In the genomic region with DNA sequence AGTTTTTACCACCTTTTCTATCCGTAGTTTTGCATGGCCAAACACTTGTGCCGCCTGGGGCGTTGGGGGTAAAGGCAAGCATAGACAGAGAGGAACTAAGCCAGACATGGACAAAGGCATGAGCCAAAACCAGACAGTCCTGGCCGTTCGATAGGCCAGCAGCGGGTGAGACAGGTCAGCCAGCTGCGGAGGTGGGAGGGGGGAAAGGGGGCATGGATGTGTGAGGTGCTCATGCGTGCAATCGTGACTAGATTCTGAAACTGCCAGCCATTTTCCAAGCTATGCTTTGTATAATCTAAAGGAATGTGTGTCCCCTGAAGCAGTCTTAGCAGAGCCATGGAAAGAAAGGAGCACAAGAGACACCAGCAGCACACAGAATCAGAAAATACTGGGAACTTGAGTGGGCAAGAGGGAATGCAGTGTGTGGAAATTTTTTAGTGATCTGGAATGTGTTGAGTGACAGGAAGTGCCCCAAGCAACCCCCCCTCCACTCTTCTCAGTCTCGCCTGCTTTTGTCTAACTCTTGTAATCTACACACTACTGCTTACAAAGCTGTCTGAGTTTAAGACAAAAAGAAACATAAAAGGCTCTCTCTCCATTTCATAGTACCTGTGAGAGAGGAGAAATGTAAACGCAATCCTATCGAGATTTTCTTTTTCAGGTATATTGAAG, we compare ENCODE assay signal across 8 mouse cellular contexts.
A peak's percentile ranks its signal among the peaks of the same experiment; 100 is the strongest.
DNase-seq lines count a peak whose midpoint lies in the region; ATAC-seq lines count a peak whose summit lies in the region.

No protein-coding gene starts in this region.

- DNase-seq in spleen, adult 18-20 months = peak; percentile 10 to 25
- no peak for DNase-seq in spleen, adult 12 weeks (ENCODE audit: low spot score)
- DNase-seq in embryonic facial prominence, embryonic 11.5 days (ENCODE audit: low spot score) = peak; percentile 89
- DNase-seq in heart, adult 18-20 months = peak; percentile 75 to 78
- DNase-seq in kidney, adult 11 months = peak; percentile 67
- peak; percentile 26 to 69 for DNase-seq in spleen, postnatal 4 days (ENCODE audit: low spot score in 2 of 2)

- H3K4me2 ChIP-seq in embryonic facial prominence, embryonic 11.5 days (ENCODE audit: low read depth, low read length) = peak overlapping the region; percentile 57
- H3K4me2 ChIP-seq in limb, embryonic 15.5 days = peak overlapping the region; percentile 59
- H3K4me2 ChIP-seq in midbrain, embryonic 16.5 days (ENCODE audit: low read length) = peak overlapping the region; percentile 64

- no peaks in the 10 kb centered on the region for H3K9me3 ChIP-seq in embryonic facial prominence, embryonic 11.5 days (replicated peaks; ENCODE audit: control insufficient read depth, low read length)
- H3K9me3 ChIP-seq in limb, embryonic 15.5 days = no peaks in the 10 kb centered on the region
- no peaks in the 10 kb centered on the region for H3K9me3 ChIP-seq in midbrain, embryonic 16.5 days (replicated peaks; ENCODE audit: control insufficient read depth, low read length, poor library complexity, severe bottlenecking)

- no peaks in the 10 kb centered on the region for H3K36me3 ChIP-seq in embryonic facial prominence, embryonic 11.5 days (replicated peaks; ENCODE audit: control insufficient read depth, insufficient read depth, low read depth, low read length)
- no peaks in the 10 kb centered on the region for H3K36me3 ChIP-seq in limb, embryonic 15.5 days
- H3K36me3 ChIP-seq in midbrain, embryonic 16.5 days (ENCODE audit: control insufficient read depth, insufficient read depth, low read length) = no peaks in the 10 kb centered on the region

- no peaks in the 10 kb centered on the region for H3K27me3 ChIP-seq in embryonic facial prominence, embryonic 11.5 days (ENCODE audit: control insufficient read depth, insufficient read depth, low read length)
- no peaks in the 10 kb centered on the region for H3K27me3 ChIP-seq in limb, embryonic 15.5 days
- H3K27me3 ChIP-seq in midbrain, embryonic 16.5 days (ENCODE audit: control insufficient read depth, insufficient read depth, low read depth, low read length) = no peaks in the 10 kb centered on the region

- WGBS in embryonic facial prominence, embryonic 11.5 days = 2% methylated on average over 12 of the region's 12 CpGs
- WGBS in limb, embryonic 15.5 days = under 1% methylated on average over 12 of the region's 12 CpGs
- WGBS in midbrain, embryonic 16.5 days = under 1% methylated on average over 12 of the region's 12 CpGs

- peak overlapping the region; percentile 64 for H3K4me3 ChIP-seq in embryonic facial prominence, embryonic 11.5 days (ENCODE audit: low read depth, low read length)
- peak overlapping the region; percentile 60 for H3K4me3 ChIP-seq in limb, embryonic 15.5 days
- H3K4me3 ChIP-seq in midbrain, embryonic 16.5 days (ENCODE audit: low read depth, low read length) = peak overlapping the region; percentile 54

- ATAC-seq in embryonic facial prominence, embryonic 11.5 days (replicated peaks; ENCODE audit: insufficient number of reproducible peaks, low FRiP score, low TSS enrichment, low read depth) = peak; percentile 90
- ATAC-seq in limb, embryonic 15.5 days (ENCODE audit: insufficient number of reproducible peaks, low FRiP score, low TSS enrichment, low read depth) = peak; percentile 75
- ATAC-seq in midbrain, embryonic 16.5 days = peak; percentile 82

- H3K9ac ChIP-seq in embryonic facial prominence, embryonic 11.5 days (replicated peaks; ENCODE audit: low read length) = peak overlapping the region; percentile 87
- H3K9ac ChIP-seq in limb, embryonic 15.5 days = peak overlapping the region; percentile 47
- H3K9ac ChIP-seq in midbrain, embryonic 16.5 days (ENCODE audit: low read depth, low read length) = peak overlapping the region; percentile 70

- peak overlapping the region; percentile 95 for H3K27ac ChIP-seq in embryonic facial prominence, embryonic 11.5 days (replicated peaks; ENCODE audit: low read depth, low read length)
- peak overlapping the region; percentile 97 for H3K27ac ChIP-seq in limb, embryonic 15.5 days
- H3K27ac ChIP-seq in midbrain, embryonic 16.5 days (ENCODE audit: low read length) = peak overlapping the region; percentile 92

- H3K4me1 ChIP-seq in embryonic facial prominence, embryonic 11.5 days (ENCODE audit: control insufficient read depth, insufficient read depth, low read length) = no peaks in the 10 kb centered on the region
- H3K4me1 ChIP-seq in limb, embryonic 15.5 days = peaks cover 4% of the 10 kb centered on the region; the same call in 1 of the 2 replicates
- peaks cover 12% of the 10 kb centered on the region for H3K4me1 ChIP-seq in midbrain, embryonic 16.5 days (ENCODE audit: control insufficient read depth, insufficient read depth, low read length)
